Comparison of ENCODE assay signal across 16 mouse cellular contexts in genomic region chr1:73905111-73905810, GRCm38 (mm10).
DNase-seq lines count a peak whose midpoint lies in the region; ATAC-seq lines count a peak whose summit lies in the region.
"Had no signal": no experiment of that assay in that cellular context is flagged by ENCODE, and none has a peak within 500 bp of the region (broad histone marks: within the 10 kb centered on the region; RNA-seq: fewer than 3 reads in every experiment).

No protein-coding gene starts in this region.

- H3K4me3 ChIP-seq in heart, embryonic 11.5 days (ENCODE audit: low read depth, low read length) = no peak overlapping the region
- no peak overlapping the region for H3K4me3 ChIP-seq in limb, embryonic 10.5 days
- H3K4me3 ChIP-seq in midbrain, embryonic 15.5 days = no peak overlapping the region
- H3K4me3 ChIP-seq: forebrain, embryonic 12.5 days; hindbrain, embryonic 15.5 days; midbrain, embryonic 10.5 days had no signal

- H3K36me3 ChIP-seq in heart, embryonic 11.5 days (ENCODE audit: control insufficient read depth, insufficient read depth, low read length) = no peaks in the 10 kb centered on the region; the same call in 1 of the 2 replicates
- H3K36me3 ChIP-seq in limb, embryonic 10.5 days = peaks cover 6% of the 10 kb centered on the region; the same call in 1 of the 2 replicates
- H3K36me3 ChIP-seq in midbrain, embryonic 15.5 days (replicated peaks) = no peaks in the 10 kb centered on the region
- H3K36me3 ChIP-seq: forebrain, embryonic 12.5 days; hindbrain, embryonic 15.5 days; midbrain, embryonic 10.5 days had no signal

- no peak overlapping the region for H3K4me2 ChIP-seq in heart, embryonic 11.5 days
- H3K4me2 ChIP-seq in midbrain, embryonic 15.5 days = no peak overlapping the region
- H3K4me2 ChIP-seq: forebrain, embryonic 12.5 days; hindbrain, embryonic 15.5 days had no signal

- ATAC-seq in heart, embryonic 11.5 days (replicated peaks; ENCODE audit: insufficient number of reproducible peaks, low FRiP score, low TSS enrichment) = no peak
- no peak for ATAC-seq in midbrain, embryonic 15.5 days (replicated peaks)
- ATAC-seq: CD4-positive, CD25-positive, alpha-beta regulatory T cell, adult 4 months; Patski had no signal

- no peaks in the 10 kb centered on the region for H3K9me3 ChIP-seq in heart, embryonic 11.5 days (replicated peaks; ENCODE audit: control insufficient read depth, low read length)
- H3K9me3 ChIP-seq in limb, embryonic 10.5 days (replicated peaks) = no peaks in the 10 kb centered on the region
- H3K9me3 ChIP-seq in midbrain, embryonic 15.5 days = no peaks in the 10 kb centered on the region
- H3K9me3 ChIP-seq: forebrain, embryonic 12.5 days; hindbrain, embryonic 15.5 days; midbrain, embryonic 10.5 days had no signal

- 43% methylated on average over 10 of the region's 10 CpGs for WGBS in heart, embryonic 11.5 days (ENCODE audit: insufficient replicate concordance)
- WGBS in limb, embryonic 10.5 days = 50% methylated on average over 10 of the region's 10 CpGs
- 71% methylated on average over 10 of the region's 10 CpGs for WGBS in midbrain, embryonic 15.5 days

- H3K27me3 ChIP-seq in heart, embryonic 11.5 days (ENCODE audit: control insufficient read depth, insufficient read depth, low read length) = no peaks in the 10 kb centered on the region
- H3K27me3 ChIP-seq in limb, embryonic 10.5 days (ENCODE audit: low read depth, poor library complexity, severe bottlenecking) = no peaks in the 10 kb centered on the region
- no peaks in the 10 kb centered on the region for H3K27me3 ChIP-seq in midbrain, embryonic 15.5 days (replicated peaks)
- H3K27me3 ChIP-seq: forebrain, embryonic 12.5 days; hindbrain, embryonic 15.5 days; Patski had no signal

- H3K9ac ChIP-seq in heart, embryonic 11.5 days (ENCODE audit: low read depth, low read length) = peak overlapping the region; percentile 49; the same call in 1 of the 2 replicates
- H3K9ac ChIP-seq in midbrain, embryonic 15.5 days = no peak overlapping the region
- H3K9ac ChIP-seq: forebrain, embryonic 12.5 days; hindbrain, embryonic 15.5 days had no signal

- peak; percentile 93 for DNase-seq in heart, adult 11 months
- no peak for DNase-seq in heart, adult 8-10 months (ENCODE audit: low spot score)
- peak; percentile 23 for DNase-seq in lung, postnatal 10 days
- no peak for DNase-seq in lung, postnatal 14 days
- DNase-seq in limb, embryonic 10.5 days (ENCODE audit: low spot score) = peak; percentile 29
- no peak for DNase-seq in ovary, postnatal 14 days (ENCODE audit: low spot score)
- DNase-seq: gastrocnemius, postnatal 14 days; lung, adult 2 months; thymus, postnatal 4 days had no signal

- no peak overlapping the region for H3K27ac ChIP-seq in heart, embryonic 11.5 days (ENCODE audit: low read depth, low read length)
- peak overlapping the region; percentile 43; the same call in 1 of the 2 replicates for H3K27ac ChIP-seq in limb, embryonic 10.5 days
- H3K27ac ChIP-seq in midbrain, embryonic 15.5 days = no peak overlapping the region
- H3K27ac ChIP-seq: forebrain, embryonic 12.5 days; hindbrain, embryonic 15.5 days; midbrain, embryonic 10.5 days had no signal

- H3K4me1 ChIP-seq in heart, embryonic 11.5 days (ENCODE audit: control insufficient read depth, insufficient read depth, low read length) = peaks cover 13% of the 10 kb centered on the region
- peaks cover 35% of the 10 kb centered on the region for H3K4me1 ChIP-seq in limb, embryonic 10.5 days
- H3K4me1 ChIP-seq in midbrain, embryonic 15.5 days = no peaks in the 10 kb centered on the region; the same call in 1 of the 2 replicates

Comparison
In these comparisons a context has a peak if more than half of its experiments do, and no peak if none do; other contexts are left out.
1. DNase-seq: peak in heart, adult 11 months (single experiment), lung, postnatal 10 days (single experiment) and limb, embryonic 10.5 days (single experiment); none in heart, adult 8-10 months (single experiment), lung, postnatal 14 days (single experiment) and ovary, postnatal 14 days (single experiment).